Mouse (Mus musculus) CD4-positive, CD25-positive, alpha-beta regulatory T cell, adult 2 months (primary cell): ENCODE results near the gene Oas2.
A peak's percentile ranks its signal among the peaks of the same experiment; 100 is the strongest.

Source experiments
- DNase-seq: peaks from one replicate; pipeline ENCODE4 v3.0.0-alpha.2; 2012; ENCODE audit warnings: low read depth, low spot score

Oas2 gene

DNA sequence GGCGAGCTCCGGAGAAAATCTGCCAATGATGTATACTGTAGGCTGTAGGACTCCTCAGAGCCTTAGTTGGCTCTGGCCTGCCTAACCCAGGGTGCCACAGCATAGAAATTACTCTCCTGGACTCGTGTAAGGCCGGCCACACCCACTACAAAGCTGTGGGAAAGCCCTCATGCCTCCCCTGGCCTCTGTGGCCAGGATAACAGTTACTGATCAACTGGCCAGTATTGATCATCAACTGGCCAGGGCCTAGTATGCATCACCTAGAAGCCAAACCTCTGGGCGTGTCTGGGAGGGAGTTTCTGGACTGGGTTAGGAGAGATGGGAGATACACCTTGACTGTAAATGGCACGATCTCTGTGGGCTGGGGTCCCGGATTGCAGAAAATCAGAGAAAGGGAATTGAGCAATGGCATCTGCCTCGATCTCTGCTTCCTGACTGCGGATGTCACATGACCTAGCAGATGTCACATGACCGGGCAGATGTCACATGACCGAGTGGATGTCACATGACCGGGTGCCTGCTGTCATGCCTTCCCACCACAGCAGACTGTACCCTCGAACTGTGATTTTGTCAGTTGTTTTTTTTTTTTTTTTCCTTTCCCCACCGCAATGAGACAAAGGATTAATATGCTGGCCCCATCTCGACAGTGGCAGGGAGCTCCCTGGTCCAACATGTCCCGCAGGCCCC is 53.5 kb downstream of the Oas2 start:
- peak; percentile 68 for DNase-seq

DNA sequence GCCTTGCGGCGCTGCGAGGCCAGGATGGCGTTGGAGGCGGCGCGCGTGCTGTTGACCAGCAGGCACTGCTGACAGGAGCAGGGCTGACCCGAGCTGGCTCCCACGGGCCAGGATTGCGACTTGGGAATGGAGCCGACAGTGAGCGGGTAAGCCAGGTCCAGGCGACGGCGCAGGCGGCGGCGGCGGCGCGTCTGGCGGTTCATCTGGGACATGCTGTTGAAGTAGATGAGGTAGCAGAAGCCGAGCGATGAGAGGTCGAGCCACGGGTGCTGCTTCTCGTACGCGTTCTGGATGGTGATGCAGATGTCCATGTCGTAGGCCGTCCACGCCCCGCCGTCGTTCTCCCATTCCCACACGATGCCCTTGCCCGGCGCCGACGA is 55.0 kb downstream of the Oas2 start:
- DNase-seq: no peak

DNA sequence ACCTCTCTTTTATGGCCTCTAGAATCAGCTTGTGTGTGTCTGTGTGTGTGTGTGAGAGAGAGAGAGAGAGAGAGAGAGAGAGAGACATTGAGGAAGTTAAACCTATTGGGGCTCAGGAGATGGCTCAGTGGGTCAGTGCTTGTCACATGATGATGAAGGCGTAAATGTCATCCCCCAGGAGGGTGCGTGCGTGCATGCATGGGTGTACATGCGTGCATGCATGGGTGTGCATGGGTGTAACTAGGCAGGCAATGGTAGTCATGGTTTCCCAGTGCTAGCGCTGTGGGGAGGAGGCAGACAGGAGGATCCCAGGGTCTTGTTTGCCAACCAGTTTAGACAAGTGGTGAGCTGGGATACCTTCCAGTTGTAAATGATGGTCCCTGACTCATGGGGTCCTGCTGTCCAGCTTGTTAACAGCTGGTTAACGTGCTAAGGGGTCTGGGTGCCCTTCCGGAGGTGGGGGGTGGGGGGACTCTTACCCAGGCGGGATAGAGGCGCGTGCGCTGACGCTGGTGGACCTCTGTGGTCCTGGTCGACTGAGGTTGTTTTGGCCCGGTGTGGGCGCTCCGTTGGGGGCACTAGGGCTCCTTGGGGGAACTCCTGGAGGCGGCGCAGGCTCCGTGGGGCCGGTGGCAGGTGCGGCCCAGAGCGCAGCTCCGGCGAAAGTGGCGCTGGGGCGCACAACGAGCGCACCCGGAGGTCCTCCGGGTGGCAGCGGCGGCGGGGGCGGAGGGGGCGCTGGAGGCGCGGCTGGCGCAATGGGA is 55.5 kb downstream of the Oas2 start:
- no peak for DNase-seq

DNA sequence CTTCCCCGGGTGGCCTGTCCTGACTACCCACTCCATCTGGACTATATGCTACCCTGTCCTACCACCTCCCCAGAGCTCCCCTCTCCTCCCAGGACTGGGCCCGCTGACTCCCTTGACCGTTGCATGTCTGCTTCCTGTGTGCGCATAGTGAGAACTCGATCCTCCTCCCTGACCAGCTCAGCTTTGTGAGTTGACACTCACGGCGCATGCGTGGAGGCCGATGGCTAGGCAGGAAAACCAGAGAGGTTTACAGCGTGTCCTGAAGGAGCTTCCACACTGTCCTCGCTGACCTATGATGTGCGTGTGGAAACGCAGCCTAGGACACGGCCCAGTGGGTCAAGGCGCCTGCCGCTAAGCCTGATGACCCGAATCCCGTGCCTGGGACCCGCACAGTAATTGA is 57.6 kb downstream of the Oas2 start:
- DNase-seq: no peak

DNA sequence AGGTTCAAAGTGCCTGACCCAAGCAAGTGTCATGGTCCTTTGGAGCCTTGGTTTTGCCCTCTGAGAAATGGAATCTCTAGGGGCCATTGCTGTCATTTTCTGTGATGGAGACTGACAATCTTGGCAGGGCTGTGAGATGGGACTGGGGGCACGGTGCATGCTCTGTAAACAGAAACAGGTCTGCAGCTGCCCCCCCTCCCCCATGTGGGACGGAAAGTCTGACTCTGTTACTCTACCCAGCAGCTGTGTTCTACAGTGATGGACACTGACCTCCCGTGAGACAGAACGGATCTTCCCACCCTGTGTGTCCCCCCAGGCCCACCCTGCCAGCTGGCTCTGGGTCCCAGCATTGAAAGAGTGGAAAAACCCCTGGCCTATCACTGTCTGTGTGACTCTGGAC is 59.2 kb downstream of the Oas2 start:
- no peak for DNase-seq

DNA sequence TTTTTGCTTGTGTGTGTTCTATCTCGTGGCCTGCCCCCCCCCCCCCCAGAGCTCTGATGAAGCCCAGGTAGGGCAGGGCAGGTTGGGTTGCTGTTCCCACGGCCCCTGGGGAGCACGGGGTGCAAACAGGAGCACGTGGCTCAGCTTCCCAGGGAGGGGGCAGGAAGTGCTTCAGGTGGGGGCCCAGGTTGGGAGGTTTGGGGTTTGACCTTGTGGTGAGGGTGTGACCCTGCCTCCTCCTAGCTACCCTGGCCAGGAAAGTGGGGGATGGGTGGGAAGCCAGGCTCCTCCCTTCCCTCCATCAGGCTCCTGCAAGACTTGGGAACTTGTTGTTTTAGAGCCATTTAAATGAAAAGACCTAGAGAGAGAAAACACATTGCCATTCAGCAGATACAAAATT is 61.2 kb downstream of the Oas2 start:
- peak; percentile 75 for DNase-seq

DNA sequence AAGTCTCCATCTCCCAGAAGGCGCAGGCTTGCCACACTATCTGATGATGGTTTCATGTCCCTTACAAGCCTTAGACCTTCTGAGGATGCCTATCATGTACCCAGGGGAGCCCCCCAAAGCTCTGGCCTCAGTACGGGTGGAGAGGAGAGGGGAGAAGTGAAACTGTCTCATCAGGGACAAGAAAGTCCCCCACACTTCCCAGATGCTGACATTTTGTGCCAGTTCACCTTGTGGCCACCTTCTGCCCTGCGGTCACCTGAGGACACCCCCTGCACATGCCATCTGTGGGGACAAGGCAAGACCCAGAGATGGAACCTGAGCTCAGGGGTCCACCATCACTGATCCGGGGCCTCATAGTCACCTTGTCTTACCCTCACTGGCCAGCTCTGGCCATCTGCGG is 61.8 kb downstream of the Oas2 start:
- no peak for DNase-seq

DNA sequence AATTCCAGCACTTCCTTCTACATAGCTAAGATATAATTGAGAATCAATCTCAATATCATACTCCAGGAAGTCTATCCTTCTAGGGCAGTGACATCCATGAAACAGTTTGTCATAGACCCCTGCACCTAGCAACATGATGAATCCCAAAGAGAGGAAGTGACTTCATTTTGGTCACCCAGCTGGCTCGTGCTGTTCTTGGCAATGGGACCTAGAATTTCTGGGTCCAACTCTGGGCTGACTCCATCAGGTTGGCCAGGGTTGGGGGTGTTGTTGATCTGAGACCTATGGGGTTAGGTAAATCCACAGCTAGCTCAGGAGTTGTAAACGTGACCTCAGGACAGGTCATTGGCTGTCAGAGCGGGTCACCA is 62.2 kb downstream of the Oas2 start:
- DNase-seq: no peak

DNA sequence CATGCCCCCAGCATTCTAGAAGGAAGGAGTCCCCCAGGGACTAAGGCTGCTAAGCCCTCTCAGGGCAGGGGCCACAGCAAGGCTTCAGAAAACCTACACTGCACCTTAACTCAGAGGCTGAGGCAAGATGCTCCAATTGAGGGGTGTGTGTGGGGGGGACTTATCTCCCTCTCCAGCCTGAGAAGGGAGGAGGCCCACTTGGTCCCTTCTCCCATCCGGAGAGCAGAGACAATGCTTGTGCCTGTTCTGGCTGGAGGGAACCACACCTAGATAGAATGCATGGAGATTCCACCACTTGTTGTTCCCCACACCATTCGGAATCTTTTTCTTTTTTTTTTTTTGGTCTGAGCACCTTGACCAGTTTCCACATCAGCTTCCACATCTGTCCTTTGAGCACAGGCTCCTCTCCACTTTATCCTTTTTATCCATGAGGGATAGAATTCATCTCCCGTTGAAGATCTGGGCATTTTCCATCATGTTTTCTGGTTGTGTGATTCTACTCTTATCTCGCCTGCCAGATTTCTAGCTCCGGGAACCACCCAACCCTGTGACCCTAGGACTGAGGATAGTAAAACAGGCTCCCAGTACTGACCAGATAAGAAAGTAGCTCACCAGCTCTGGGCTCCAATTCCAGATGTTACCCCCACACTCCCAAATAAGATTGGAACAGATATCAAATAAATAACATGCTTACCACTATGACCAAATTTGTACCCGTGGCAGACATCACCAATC is 62.7 kb downstream of the Oas2 start:
- DNase-seq: no peak

DNA sequence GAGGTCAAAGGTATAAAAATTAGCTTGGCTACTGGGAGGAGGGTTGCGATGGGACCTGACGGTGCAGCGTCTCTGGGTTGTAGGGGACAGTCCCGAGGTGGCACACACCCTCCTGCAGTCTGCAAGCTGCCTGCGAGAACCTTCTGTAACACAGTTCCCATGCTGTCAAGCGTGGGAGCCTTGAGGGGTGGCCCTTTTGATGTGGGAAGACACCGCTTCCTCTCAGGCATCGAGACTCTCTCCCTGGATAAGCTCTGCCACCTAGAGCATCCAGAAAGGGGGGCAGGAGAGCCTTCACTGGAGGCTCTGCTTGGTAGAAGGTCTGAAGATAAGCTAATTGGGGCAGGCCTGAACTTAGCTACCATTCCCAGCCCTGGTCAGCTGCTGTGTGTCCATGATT is 64.0 kb downstream of the Oas2 start:
- peak; percentile 89 for DNase-seq

DNA sequence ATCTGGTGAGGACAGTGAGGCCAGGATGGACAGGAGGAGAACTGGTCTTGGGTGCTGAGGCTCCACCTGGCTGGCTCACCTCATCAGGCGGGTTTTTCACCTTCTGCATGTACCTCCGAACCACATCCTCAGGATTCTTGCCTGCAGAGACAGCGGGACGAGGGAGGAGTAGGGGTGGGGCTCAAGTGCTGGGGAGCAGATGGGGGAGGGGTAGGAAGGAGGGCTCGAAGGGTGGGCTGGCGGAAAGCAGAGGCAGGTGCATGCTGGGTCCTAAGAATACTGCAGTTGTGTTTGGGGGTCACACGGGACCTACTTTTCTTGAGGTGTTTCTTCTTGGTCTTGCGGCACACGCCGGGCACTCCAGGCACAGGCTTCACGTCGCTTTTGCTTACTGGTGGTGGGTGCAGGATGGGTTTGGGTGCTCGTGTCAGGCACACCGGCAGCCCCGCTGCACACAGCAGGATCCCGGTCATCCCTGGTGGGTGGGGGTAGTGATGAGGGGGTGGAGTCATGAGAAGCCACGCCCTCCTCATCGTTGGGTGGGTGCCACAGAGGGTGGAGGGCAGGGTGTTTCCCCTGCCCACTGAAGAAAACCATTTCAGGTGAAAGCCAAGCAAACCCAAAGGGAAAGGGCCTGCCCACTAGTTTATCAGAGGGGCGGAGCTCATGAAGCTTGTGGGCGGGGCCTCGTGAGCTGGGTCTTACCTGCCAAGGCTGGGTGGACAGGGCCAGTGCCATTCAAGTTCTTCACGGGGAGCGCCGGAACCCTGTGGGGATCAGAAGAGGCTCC is 66.5 kb downstream of the Oas2 start:
- DNase-seq: peak; percentile 56

DNA sequence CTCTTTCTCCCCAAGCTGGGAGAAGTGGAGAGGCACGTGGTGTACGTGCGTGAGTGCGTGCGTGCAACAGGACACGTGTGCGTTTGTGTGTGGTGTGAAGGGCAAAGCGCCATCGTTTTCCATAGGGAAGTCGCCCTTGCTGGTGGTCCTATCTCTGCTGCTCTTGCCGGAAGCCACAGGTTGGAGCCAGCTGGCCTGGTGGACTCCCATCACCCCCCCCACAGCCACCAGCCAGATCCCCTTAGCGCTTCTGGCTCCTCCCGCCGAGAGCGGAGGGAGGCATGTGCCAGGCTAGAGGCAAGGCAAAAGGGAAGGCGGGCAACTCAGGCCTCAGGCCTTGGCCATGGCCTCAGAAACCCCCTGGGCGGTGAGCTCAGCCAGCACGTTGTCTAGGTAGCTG is 68.7 kb downstream of the Oas2 start:
- no peak for DNase-seq
